Mouse (Mus musculus) E14TG2a.4 (cell line): ENCODE measurements at regions not wholly inside any gene's neighbourhood (a gene's known extent, or its start where the extent isn't known, plus 50 kb on each side); places are given as distances from the start of the nearest gene placed in this dataset.

Source experiments
- CTCF ChIP-seq: conservative IDR thresholded peaks from 2 replicates; pipeline ENCODE4 v1.5.1; 2014; ENCODE audit warnings: low read length
- NANOG ChIP-seq: IDR thresholded peaks from 2 replicates; pipeline ENCODE4 v1.6.1; 2014; ENCODE audit warnings: borderline replicate concordance, low read length, mixed read lengths

- TF ChIP-seq CTCF (peak; percentile 44), NANOG (no peak)
Measured at GRCm38 (mm10) chr4:106209975-106210374, 106.0 kb upstream of the Usp24 start.
